Mouse (Mus musculus) embryonic facial prominence, embryonic 14.5 days (tissue): ENCODE measurements around the gene Aox2. TPM values are rescaled to one million over a fixed set of nuclear protein-coding genes. Genes with fewer than 3 reads are reported as not detected.

Experiments used
- ATAC-seq: fragments of 200-750 bp; cut with Nextera tagmentation; 2 replicates; pipeline ENCODE4 v1.8.0; 2017; ENCODE audit warnings: low read depth, moderate number of reproducible peaks, moderate TSS enrichment
- DNase-seq: peaks from one replicate; pipeline ENCODE4 v3.0.0-alpha.2; 2015; ENCODE audit warnings: low spot score
- H3K27ac ChIP-seq: fragments of 300-500 bp; sonication (generic); replicated peaks from 2 replicates; pipeline ENCODE4 v1.5.1; 2014; ENCODE audit warnings: low read depth, mild to moderate bottlenecking, low read length, moderate library complexity
- H3K27me3 ChIP-seq: fragments of 300-500 bp; sonication (generic); replicated peaks from 2 replicates; pipeline ENCODE4 v1.6.1; 2014; ENCODE audit warnings: low read length; ENCODE audit not compliant: control insufficient read depth, insufficient read depth
- H3K36me3 ChIP-seq: fragments of 300-500 bp; sonication (generic); 2 replicates; pipeline ENCODE4 v1.6.1; 2014; ENCODE audit warnings: low read length, mixed read lengths; ENCODE audit not compliant: control insufficient read depth, insufficient read depth
- H3K4me1 ChIP-seq: fragments of 300-500 bp; sonication (generic); 2 replicates; pipeline ENCODE4 v1.6.1; 2014; ENCODE audit warnings: antibody characterized with exemption, low read length; ENCODE audit not compliant: control insufficient read depth, insufficient read depth
- H3K4me2 ChIP-seq: fragments of 300-500 bp; sonication (generic); 2 replicates; pipeline ENCODE4 v1.6.1; 2014; ENCODE audit warnings: low read depth, mild to moderate bottlenecking, low read length, moderate library complexity, mixed read lengths
- H3K4me3 ChIP-seq: fragments of 300-500 bp; sonication (generic); 2 replicates; pipeline ENCODE4 v1.5.1; 2014; ENCODE audit warnings: low read depth, mild to moderate bottlenecking, low read length
- H3K9ac ChIP-seq: fragments of 300-500 bp; sonication (generic); 2 replicates; pipeline ENCODE4 v1.6.1; 2014; ENCODE audit warnings: low read depth, mild to moderate bottlenecking, low read length, moderate library complexity, mixed read lengths
- H3K9me3 ChIP-seq: fragments of 300-500 bp; sonication (generic); 2 replicates; pipeline ENCODE4 v1.6.1; 2016; ENCODE audit warnings: low read length; ENCODE audit not compliant: control insufficient read depth
- WGBS: fragments of 180-500 bp; shearing (Covaris S2); extraction: QIAGEN DNeasy Blood & Tissue Kit; methylation state at CpG from one replicate; pipeline ENCODE4 v1.1.7; 2014; 5-methylcytosine and 5-hydroxymethylcytosine counted together
- polyA plus RNA-seq: library from polyadenylated mRNA; unstranded; fragments of >200 nt; fragmentation: Nextera tagmentation; extraction: Ambion mirVana; gene quantifications from 2 replicates; pipeline ENCODE4 v1.2.1, GENCODE M21; 2014

The Aox2 gene
- polyA plus RNA-seq, 1 experiment from 2014 or later, result 1.4 TPM

- no peak overlapping the region for H3K4me2 ChIP-seq
- H3K27ac ChIP-seq, result no peak overlapping the region
- ATAC-seq (peak; percentile 47; the same call in 1 of the 2 replicates), DNase-seq (peak; percentile 26)
- H3K27me3 ChIP-seq, result no peaks in the 10 kb centered on the region
- no peaks in the 10 kb centered on the region for H3K9me3 ChIP-seq
- peaks cover 12% of the 10 kb centered on the region for H3K4me1 ChIP-seq
- H3K36me3 ChIP-seq, result no peaks in the 10 kb centered on the region
- no peak overlapping the region for H3K9ac ChIP-seq
- 68% methylated on average over 8 of the region's 8 CpGs for WGBS
- H3K4me3 ChIP-seq, result no peak overlapping the region
These were observed 29.1 kb downstream of the Aox2 start for GRCm38 (mm10) chr1:58307181-58307580.

- Histone ChIP-seq H3K27me3 (no peaks in the 10 kb centered on the region), H3K4me1 (peaks cover 6% of the 10 kb centered on the region), H3K4me3 (no peak overlapping the region), H3K4me2 (no peak overlapping the region), H3K27ac (no peak overlapping the region), H3K36me3 (no peaks in the 10 kb centered on the region), H3K9me3 (no peaks in the 10 kb centered on the region), H3K9ac (no peak overlapping the region)
- WGBS, result 86% methylated on average over 8 of the region's 8 CpGs
- ATAC-seq (no peak), DNase-seq (no peak)
These were observed 30.5 kb downstream of the Aox2 start for GRCm38 (mm10) chr1:58308594-58308993.

- ATAC-seq (no peak), DNase-seq (no peak)
- H3K9ac ChIP-seq, result no peak overlapping the region
- no peak overlapping the region for H3K4me3 ChIP-seq
- H3K27me3 ChIP-seq, result no peaks in the 10 kb centered on the region
- no peak overlapping the region for H3K4me2 ChIP-seq
- H3K27ac ChIP-seq, result no peak overlapping the region
- no peaks in the 10 kb centered on the region for H3K36me3 ChIP-seq
- H3K4me1 ChIP-seq, result no peaks in the 10 kb centered on the region
- H3K9me3 ChIP-seq, result no peaks in the 10 kb centered on the region
- 79% methylated on average over 4 of the region's 4 CpGs for WGBS
These were observed 31.7 kb downstream of the Aox2 start for GRCm38 (mm10) chr1:58309853-58310252.

GRCm38 (mm10) chr1:58311221-58311864, 33.2 kb downstream of the Aox2 start:
- WGBS, result 64% methylated on average over 7 of the region's 7 CpGs
- peak; percentile 28 for DNase-seq
- H3K27ac ChIP-seq, result no peak overlapping the region
- no peak overlapping the region for H3K4me2 ChIP-seq
- ATAC-seq, result no peak
- no peaks in the 10 kb centered on the region for H3K27me3 ChIP-seq
- H3K4me3 ChIP-seq, result no peak overlapping the region
- H3K9me3 ChIP-seq, result no peaks in the 10 kb centered on the region
- no peaks in the 10 kb centered on the region for H3K4me1 ChIP-seq
- H3K9ac ChIP-seq, result no peak overlapping the region
- no peaks in the 10 kb centered on the region for H3K36me3 ChIP-seq

- Histone ChIP-seq H3K9me3 (no peaks in the 10 kb centered on the region), H3K36me3 (no peaks in the 10 kb centered on the region), H3K27me3 (no peaks in the 10 kb centered on the region), H3K9ac (no peak overlapping the region), H3K4me3 (no peak overlapping the region), H3K4me1 (no peaks in the 10 kb centered on the region), H3K27ac (no peak overlapping the region), H3K4me2 (no peak overlapping the region)
- 89% methylated on average over 8 of the region's 8 CpGs for WGBS
- ATAC-seq, result no peak
- DNase-seq, result no peak
These were observed 35.0 kb downstream of the Aox2 start for GRCm38 (mm10) chr1:58313173-58313572.

- Histone ChIP-seq H3K4me2 (no peak overlapping the region), H3K27ac (no peak overlapping the region), H3K9me3 (no peaks in the 10 kb centered on the region), H3K9ac (no peak overlapping the region), H3K27me3 (no peaks in the 10 kb centered on the region), H3K4me3 (no peak overlapping the region), H3K36me3 (no peaks in the 10 kb centered on the region), H3K4me1 (no peaks in the 10 kb centered on the region)
- 67% methylated on average over 6 of the region's 6 CpGs for WGBS
- no peak for DNase-seq
- no peak for ATAC-seq
These were observed 37.4 kb downstream of the Aox2 start for GRCm38 (mm10) chr1:58315532-58315931.

- 23% methylated on average over 4 of the region's 4 CpGs for WGBS
- H3K27ac ChIP-seq, result no peak overlapping the region
- H3K4me1 ChIP-seq, result 0 out of 2 replicates have a peak, but pooled peaks cover 3% of the 10 kb centered on the region
- H3K9ac ChIP-seq, result peak overlapping the region; percentile 57
- H3K4me3 ChIP-seq, result peak overlapping the region; percentile 26
- H3K4me2 ChIP-seq, result peak overlapping the region; percentile 44
- H3K36me3 ChIP-seq, result no peaks in the 10 kb centered on the region
- no peaks in the 10 kb centered on the region for H3K27me3 ChIP-seq
- no peaks in the 10 kb centered on the region for H3K9me3 ChIP-seq
- DNase-seq (no peak), ATAC-seq (no peak)
These were observed 55.1 kb downstream of the Aox2 start for GRCm38 (mm10) chr1:58333222-58333621.

- no peaks in the 10 kb centered on the region for H3K4me1 ChIP-seq
- no peaks in the 10 kb centered on the region for H3K36me3 ChIP-seq
- no peaks in the 10 kb centered on the region for H3K27me3 ChIP-seq
- DNase-seq (no peak), ATAC-seq (no peak)
- WGBS, result 67% methylated on average over 1 of the region's 1 CpGs
- no peaks in the 10 kb centered on the region for H3K9me3 ChIP-seq
- no peak overlapping the region for H3K9ac ChIP-seq
- no peak overlapping the region for H3K4me2 ChIP-seq
- H3K27ac ChIP-seq, result no peak overlapping the region
- H3K4me3 ChIP-seq, result no peak overlapping the region
These were observed 61.8 kb downstream of the Aox2 start for GRCm38 (mm10) chr1:58339901-58340300.

GRCm38 (mm10) chr1:58341576-58341975, 63.5 kb downstream of the Aox2 start:
- Histone ChIP-seq H3K27ac (no peak overlapping the region), H3K9ac (no peak overlapping the region), H3K4me3 (no peak overlapping the region), H3K4me2 (no peak overlapping the region), H3K4me1 (no peaks in the 10 kb centered on the region), H3K9me3 (no peaks in the 10 kb centered on the region), H3K27me3 (no peaks in the 10 kb centered on the region), H3K36me3 (no peaks in the 10 kb centered on the region)
- ATAC-seq (no peak), DNase-seq (no peak)
- WGBS, result 23% methylated on average over 7 of the region's 7 CpGs
